Mouse (Mus musculus) bone marrow, adult 2 months (tissue): ENCODE results near the gene Oxct1.

Experiments used
- CTCF ChIP-seq: fragments of 200-500 bp; IDR thresholded peaks from 2 replicates; pipeline ENCODE4 v1.5.1; 2011; ENCODE audit warnings: low read length, control low read depth; ENCODE audit not compliant: control insufficient read depth, insufficient read depth
- POLR2A ChIP-seq: fragments of 200-500 bp; IDR thresholded peaks from 2 replicates; pipeline ENCODE4 v1.6.1; 2011; ENCODE audit warnings: low read depth, mild to moderate bottlenecking, control low read depth, low read length, borderline replicate concordance; ENCODE audit not compliant: control insufficient read depth

GRCm38 (mm10) chr15:4028411-4028700 lies 2.2 kb downstream of the Oxct1 start:
- TF ChIP-seq CTCF (no peak), POLR2A (no peak)
